Mouse (Mus musculus) megakaryocyte progenitor cell, adult 5-6 weeks (primary cell): Measurements from ENCODE around the gene Slc26a1. TPM values are rescaled to one million over a fixed set of nuclear protein-coding genes. Genes with fewer than 3 reads are reported as not detected.
"Not testable (repeated sequence)": the region's sequence is repeated elsewhere in the genome, so short reads cannot be mapped to it uniquely, and the experiment has no call there.

ENCODE experiments used
- ATAC-seq: replicated peaks from 2 replicates; pipeline ENCODE4 v1.8.0; 2016; ENCODE audit warnings: mild to moderate bottlenecking, moderate TSS enrichment, inconsistent platforms; ENCODE audit not compliant: poor library complexity
- total RNA-seq, 2 experiments: library from RNA; stranded (forward) in 1 of 2; stranded (reverse) in 1 of 2; fragments of 157-497, 149-512 nt in 1 of 2; fragments of 200-1000 nt in 1 of 2; gene quantifications; 2 replicates each; pipeline versions ENCODE4 v1.2.3 to v1.2.4; 2015 to 2017

The Slc26a1 gene
- total RNA-seq, 2 experiments from 2014 or later: 0.75 to 2.0 TPM

DNA sequence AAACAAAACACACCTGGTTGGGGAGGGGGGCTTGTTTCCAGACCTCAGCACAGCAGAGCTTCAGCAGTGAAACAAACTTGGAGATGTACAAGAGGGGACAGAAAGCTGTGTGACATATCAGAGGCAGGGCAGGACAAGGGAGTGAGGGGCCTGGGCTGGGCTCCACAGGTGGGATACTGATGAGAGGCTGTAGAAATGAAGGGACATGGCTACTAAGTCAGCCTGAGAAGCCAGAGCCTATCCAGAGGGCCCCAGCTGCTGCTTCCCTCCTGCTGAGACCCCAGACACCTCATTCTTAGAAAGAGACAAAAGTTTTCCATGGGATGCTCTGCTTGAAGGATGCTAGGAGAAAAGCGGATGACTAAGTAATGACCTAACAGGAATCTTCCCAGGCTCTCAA lies 16.8 kb downstream of the Slc26a1 start:
- no peak for ATAC-seq

DNA sequence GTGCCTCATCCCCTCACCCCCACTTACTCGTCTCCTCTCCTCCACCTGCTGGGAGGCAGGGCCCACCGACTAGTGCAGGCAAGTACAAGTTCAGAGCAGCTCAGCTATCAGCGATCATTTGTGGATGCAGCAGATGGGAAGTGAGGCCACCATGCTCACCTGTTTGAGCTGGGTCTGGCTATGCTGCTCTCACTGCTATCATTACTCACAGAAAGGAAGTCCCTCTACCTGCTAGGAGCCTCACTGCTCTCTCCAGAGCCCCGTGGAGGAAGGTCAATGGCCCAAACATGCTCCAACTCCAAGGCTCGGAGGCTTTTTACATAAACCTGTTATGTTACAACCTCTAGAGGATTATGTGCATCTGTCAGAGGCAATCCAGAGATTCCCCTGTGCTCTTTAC lies 18.0 kb downstream of the Slc26a1 start:
- ATAC-seq: no peak

DNA sequence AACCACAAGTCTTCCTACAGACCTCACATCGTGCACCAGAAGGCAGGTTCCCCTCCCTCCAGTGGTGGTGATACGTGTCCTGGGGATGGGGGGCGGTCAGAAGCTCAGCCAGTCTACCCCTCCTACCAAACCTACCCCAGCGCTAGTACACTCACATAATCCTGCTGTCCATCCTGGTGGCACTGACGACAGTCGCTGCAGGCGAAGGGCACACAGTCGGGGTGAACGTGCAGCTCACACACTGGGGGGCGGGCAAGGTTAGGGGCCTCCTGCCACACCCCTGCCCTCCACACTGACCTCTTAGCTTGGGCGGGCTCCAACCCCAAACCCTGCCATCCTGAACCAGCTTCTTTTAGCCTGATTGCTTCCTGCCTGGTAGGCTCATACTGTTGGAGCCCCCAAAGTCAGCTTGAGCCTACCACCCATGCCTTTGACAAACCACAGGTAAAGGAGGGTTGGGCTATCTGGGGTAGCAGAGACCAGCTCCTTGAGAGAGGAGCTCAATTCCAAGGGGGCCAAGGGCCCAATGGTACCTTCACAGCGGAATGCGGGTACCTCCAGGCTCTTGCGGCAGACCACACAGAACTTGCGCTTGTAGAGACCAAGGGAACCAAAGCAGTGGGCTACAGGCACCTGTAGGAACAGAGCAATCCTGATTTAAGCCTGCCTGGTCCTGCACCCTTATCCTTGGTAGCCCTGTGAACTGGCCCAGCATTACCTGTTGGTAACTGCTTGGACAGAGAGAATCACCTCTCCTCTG lies 19.3 kb downstream of the Slc26a1 start:
- no peak for ATAC-seq

DNA sequence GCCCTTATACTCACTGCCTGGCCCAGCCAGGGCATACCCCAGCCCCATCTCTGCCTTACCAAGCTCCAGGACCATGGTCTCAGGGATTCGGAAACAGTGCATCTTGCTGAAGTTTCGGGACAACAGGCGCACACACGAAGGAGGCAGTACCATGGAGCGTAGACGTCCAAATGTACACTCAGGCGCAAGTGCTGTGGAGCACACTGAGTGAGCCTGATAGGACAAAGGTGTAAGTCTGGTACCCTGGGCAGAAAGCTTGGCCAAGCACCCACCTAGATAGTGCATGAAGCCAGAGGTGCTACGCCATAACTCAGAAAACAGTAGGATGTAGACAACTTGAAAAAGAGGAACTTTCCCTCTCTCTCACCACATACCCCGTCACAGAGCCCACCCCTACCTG lies 20.0 kb downstream of the Slc26a1 start:
- no peak for ATAC-seq

DNA sequence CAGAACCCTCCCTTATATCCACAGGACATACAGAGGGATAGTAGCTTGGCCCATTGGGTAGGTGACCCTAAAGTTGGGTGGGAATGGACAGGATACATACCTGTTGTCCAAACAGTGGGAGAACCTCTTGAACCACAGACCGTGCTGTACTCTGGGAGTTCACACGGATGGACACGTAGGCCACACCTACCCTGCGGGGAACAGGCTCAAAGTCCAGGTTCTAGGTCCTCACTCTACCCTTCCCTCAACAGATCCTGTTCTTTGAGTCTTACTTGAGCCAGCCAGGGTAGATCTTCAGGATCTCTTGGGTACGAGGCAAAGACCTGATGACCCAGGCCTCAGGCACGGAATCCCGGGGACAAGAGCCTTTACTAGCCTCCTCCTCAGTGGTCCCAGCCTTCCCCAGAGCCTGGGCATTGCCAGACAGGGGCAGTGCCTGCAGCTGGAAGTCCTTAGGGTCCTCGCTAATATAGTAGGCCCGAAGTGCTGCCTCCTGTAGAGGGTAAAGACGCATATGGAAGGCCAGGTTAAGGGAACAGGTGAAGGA lies 20.9 kb downstream of the Slc26a1 start:
- no peak for ATAC-seq

DNA sequence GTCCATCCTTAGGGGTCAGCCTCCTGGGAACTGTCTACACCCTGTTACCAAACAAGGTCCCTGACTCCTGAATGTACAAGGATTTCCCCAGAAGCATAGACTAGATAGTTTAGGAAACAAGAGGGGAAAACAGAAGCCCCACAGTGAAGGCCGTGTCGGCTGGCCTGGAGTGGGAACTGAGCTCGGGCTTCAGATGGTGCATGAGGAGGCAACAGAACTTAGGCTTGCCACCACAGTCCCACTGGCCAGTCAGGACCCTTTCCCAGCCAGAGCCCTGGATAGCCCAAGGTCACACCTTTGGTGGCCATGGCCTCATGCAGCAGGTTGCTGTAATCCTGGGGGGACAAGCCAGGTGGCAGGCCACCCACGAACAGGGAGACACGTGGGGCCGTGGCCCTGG lies 22.0 kb downstream of the Slc26a1 start:
- no peak for ATAC-seq

DNA sequence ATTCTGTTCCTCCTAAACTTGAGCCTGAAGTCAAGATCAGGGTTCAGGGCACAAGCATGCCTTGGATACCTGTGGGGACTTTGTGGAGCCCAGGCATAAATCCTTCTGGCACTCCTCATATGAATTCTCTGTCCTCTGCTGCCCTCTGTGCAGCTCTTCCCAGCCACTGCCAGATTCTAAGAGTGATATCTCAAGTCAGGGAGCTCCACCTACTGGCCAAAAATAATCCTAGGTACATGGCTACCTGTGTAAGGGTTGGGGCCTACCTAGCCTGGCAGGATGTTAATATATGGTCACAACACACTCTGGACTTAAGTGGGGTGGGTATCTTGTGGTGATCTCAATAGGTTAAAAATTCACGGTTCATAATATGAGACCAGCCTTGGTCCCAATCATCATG lies 23.5 kb downstream of the Slc26a1 start:
- ATAC-seq: peak; percentile 88

DNA sequence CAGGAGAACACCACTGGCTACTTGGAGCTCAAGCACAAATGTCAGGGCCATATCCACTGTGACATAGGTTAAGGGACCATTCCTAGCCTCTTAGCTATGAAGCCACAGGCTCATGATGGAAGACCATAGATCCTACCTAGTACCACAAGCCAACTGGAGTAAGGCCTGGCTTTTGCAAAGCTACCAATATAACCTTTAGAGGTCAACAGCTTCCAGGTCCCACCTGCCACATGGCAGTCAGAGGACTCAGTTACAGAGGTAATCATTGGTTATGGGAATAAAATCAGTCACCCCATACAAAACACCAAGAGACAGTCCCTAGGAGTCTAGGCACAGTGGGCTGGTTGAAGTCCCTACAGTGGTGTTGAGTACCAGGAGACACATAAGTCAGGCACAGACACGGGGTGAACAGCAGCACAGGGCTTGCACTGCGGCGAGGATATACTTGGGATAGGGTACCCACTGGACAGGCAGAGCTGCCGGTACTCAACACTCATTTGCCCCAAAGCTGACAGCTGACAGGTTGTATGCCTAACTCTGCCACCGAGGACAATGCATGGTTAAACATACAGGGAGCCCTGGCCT lies 24.1 kb downstream of the Slc26a1 start:
- no peak for ATAC-seq

DNA sequence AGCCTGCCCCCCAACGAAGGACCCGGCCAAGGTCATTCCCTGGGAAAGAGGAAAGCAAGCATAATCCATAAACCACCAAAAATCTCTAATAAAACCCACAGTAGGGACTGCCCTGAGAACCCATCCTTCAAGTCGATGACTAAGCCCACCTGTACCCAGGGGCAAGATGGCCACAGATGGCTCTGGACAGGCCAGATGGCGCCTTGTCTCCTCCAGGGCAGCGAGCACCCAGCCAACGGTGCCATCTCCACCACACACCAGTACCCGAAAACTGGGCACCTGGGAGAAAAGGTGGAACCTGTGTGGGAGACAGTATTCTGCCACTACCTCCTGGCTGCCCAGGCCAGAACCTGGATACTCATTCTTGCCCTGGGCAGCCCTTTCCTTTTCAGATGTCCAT lies 25.0 kb downstream of the Slc26a1 start:
- ATAC-seq: no peak

DNA sequence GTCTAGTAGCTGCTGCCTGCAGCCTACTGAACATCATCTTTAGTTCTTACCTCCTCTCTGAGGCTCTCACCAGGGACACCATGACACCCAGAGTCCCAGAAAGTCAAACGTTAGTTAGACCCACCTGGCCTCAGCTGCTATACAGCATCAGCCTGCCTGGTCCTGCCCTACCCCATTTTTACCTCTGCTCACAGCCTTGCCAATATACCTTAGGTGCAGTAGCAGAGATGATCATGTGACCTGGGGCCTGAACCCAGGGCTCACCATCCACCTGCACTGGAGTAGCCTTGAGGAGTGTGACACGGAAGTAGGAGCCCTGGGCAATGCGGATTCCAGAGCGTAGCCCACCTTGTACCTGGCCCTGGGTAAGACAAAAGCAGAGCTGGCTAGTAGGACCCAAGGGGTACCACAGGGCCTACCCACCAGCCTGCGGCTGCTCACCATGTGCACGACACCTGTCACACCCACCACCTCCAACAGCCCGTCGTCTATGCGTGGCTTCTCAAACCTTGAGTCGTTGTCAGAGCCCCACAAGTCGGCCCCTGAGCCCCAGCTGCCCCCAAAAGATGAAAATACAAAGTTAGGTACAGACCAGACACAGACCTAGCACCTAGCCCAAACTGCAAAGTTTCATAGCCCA lies 26.3 kb downstream of the Slc26a1 start:
- no peak for ATAC-seq

DNA sequence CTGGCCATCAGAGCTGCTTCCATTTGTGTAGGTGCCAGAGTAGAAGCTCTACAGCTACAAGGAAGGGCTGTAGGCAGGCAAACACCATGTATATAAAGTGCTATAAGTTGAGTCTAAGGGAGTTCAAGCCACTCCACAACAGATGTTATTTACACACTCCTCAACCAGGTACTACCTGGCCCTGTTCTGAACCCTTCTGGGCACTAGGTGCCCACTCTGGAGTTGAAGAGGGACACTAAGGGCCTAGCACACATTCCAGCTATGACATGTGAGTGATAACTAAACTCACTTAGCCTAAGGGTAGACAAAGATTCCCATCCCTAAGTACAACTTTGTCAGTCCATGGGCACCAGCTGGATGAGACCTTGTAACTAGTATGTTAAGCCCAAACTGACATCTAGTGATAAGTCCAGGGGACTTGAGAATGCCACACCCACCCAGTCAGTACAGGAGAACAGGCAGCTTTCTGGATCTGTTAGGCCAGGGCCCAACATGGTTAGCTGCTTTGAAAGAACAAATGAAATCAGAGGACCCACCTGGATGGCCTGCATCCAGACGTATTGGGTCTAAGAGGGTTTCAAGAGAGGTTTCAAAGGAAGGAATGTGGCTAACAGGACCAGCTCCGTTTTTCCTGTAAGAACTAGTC lies 27.4 kb downstream of the Slc26a1 start:
- ATAC-seq: no peak

DNA sequence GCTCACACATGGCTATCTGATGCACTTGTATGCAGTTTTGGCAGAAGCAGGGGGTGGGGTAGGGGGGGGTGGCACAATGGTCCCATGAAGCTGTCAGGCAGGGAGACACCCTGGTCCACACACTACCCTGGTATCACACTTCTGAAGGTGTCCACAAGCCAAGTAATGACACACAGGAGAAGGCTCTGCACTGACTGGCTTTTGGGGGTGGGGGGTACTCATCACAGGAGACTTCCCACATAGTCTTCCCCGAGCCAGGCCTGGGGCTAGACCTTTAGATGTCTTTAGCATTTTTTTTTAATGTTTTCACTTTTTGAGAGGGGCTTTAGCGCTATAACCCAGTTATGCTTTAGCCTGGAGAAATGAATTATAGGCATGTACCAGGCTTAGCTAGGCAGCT lies 28.1 kb downstream of the Slc26a1 start:
- no peak for ATAC-seq

DNA sequence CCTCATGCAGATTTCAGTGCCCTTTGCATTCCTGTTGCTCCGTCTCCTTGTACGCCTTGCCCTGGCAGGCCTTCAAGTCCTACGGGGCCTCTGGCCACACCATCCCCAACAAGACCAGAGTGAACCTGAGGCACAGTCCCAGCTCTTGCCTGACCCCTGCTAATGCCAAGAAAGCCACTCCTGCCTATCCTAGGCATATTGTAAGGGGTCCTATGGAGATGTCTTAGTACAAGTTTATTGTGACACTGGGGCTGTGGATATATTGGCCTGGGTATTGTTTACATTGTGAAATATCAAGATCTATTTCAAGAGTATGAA lies 29.1 kb downstream of the Slc26a1 start:
- no peak for ATAC-seq

DNA sequence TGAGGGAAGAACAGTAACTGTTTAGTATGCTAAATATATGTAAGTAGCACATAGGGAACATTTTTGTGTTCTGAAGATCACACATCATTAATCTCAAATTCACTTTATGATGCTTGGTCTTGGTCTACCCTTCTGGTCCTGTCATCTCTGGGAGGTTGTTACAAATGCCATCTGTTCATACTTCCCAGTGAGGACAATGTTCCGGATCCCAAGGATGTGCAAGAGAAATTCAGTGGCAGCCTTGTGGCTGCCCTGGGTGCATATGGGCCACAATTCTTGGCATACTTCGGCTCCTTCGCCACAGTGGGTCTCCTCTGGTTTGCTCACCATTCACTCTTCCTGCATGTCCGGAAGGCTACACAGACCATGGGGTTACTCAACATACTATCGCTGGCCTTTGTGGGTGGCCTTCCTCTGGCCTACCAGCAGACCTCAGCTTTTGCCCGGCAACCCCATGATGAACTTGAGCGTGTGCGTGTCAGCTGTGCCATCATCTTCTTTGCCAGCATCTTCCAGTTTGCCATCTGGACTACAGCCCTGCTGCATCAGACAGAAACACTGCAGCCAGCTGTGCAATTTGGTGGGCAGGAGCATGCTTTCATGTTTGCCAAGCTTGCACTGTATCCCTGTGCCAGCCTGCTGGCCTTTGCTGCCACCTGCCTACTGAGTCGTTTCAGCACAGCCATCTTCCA lies 29.6 kb downstream of the Slc26a1 start:
- no peak for ATAC-seq

DNA sequence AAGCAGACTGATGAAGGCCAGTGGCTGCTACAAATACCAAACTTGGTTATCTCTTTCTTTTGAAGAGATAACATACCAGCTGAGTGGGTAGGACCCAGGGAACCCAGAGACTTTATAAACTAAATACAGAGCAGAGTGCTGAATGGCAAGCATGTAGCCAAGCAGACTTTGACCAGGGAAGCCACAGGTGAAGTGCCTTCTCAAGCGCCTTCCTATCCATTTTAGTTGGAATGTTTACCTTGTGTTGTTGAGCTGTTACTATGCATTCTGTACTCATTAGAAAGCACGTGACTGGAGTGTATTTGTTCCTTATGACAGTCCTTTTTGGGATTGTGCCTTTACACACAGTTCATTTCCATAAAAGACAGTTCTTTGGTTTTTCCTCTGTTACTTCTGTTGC lies 31.7 kb downstream of the Slc26a1 start:
- ATAC-seq: no peak

DNA sequence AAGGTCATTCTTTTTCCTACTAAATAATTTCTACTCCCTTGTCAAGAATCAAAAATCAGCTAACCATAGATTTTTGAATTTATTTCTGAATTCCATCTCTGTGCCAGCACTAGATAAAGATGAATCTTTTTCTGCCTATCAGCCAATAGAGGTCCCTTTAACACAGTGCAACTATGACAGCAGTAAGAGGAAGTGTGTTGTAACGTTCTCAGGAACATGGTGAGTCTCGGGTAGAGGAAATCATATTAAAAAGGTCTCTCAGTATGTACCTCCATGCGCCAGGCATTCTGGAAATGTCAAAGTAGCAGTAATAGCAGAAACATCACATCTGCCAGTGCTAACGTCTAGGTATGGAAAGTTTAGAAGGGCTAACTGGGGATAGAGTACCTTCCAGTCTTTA lies 39.2 kb downstream of the Slc26a1 start:
- peak; percentile 89 for ATAC-seq

DNA sequence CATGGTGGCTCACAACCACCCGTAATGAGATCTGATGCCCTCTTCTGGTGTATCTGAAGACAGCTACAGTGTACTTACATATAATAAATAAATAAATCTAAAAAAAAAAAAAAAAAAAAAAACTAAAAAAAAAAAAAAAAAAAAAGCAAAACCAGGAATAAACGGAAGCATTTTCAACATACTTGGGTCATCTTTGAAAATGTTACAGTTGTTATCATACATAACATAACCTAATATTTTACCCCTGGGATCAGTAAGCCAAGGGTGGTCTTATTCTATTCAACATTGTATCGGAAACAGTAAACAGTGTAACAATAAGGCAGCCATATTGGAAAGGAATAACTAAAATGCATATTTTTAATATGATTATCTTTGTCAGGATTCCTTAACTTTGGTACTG lies 41.3 kb downstream of the Slc26a1 start:
- not testable (repeated sequence) for ATAC-seq

DNA sequence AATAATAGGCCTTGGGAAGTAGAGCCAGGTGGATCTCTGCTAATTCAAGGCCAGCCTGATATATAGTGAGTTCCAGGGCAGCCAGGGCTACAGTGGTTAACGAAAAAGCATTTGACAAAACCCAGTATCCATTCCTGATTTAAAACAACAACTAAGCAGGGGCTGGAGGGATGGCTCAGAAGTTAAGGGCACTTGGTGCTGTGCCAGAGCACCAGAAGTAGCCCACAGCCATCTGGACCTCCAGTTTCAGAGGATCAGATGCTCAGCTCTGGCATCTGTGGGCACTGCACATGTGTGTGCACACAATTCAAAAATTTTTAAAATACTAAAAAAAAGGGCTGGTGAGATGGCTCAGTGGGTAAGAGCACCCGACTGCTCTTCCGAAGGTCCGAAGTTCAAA lies 41.7 kb downstream of the Slc26a1 start:
- ATAC-seq: no peak

DNA sequence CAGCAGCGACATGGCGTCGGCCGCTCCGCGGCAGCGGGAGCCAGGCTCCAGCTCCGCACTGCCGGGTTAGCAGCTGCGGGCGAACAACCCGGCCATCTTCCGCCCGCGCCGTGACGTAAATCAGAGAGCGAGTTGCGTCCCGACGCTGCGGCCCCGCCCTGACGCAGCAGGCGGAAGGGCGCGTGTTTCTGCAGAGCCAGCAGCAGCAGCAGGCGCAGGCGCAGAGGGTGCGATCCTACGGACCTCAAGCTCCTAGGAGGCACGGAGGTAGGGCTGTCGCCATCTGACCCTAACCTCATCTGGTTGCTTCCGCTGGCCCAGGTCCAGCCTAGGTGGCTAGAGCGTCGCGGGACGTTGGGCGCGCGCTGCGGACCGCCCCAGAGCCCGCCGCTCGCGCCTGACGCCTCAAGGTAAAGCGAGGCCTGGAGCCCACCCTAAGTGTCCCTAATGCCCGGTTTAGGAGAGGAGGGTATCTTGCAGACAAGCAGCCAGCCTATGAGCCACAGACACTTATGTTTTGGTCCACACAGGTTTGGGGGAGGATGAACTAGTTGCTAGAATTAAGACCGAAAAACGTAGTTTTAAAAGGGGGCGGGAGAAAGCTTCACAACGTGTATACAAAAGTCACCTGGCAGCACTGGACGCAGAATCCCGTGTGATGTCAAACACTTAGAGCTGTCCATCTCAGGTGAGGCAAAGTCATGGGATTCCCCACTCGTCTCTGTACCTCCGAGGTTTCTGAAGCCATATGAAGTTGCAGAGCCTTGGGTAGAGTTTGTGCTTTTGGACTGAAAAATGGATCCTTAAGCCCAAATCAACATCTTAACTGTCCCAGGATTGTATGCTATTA lies 45.5 kb downstream of the Slc26a1 start, which contains the start of the genes Gak and Tmem175:
Gak (minus strand) TSS at position 122 of the 850 bp plus-strand sequence.
Tmem175 (plus strand) TSS at position 137 of the 850 bp plus-strand sequence.
- peak; percentile 89 for ATAC-seq
